Mouse (Mus musculus) urinary bladder, postnatal 4 days (tissue): Measurements from ENCODE around the gene Grcc10.

ENCODE experiments used
- DNase-seq, 2 experiments: peaks; one replicate each; pipeline ENCODE4 v3.0.0; 2021 to 2022; ENCODE audit warnings: low spot score in 2 of 2

The Grcc10 gene

GRCm38 (mm10) chr6:124699962-124700610 lies 41.1 kb downstream of the Grcc10 start:
- DNase-seq, result no peak

- DNase-seq, result no peak
These were observed 41.8 kb downstream of the Grcc10 start for GRCm38 (mm10) chr6:124699366-124699765.

- DNase-seq, result no peak
These were observed 42.4 kb downstream of the Grcc10 start for GRCm38 (mm10) chr6:124698751-124699150.

GRCm38 (mm10) chr6:124696441-124697150 lies 44.6 kb downstream of the Grcc10 start:
- no peak for DNase-seq

GRCm38 (mm10) chr6:124694166-124694955 lies 46.8 kb downstream of the Grcc10 start:
- peak in 1 of 2 experiments; percentile 57 for DNase-seq

GRCm38 (mm10) chr6:124693243-124693981 lies 47.8 kb downstream of the Grcc10 start:
- no peak for DNase-seq

GRCm38 (mm10) chr6:124690517-124690916 lies 50.7 kb downstream of the Grcc10 start:
- no peak for DNase-seq
